Mouse (Mus musculus) CH12.LX (cell line): ENCODE results near the gene Gm8693. TPM values are rescaled to one million over a fixed set of nuclear protein-coding genes. Genes with fewer than 3 reads are reported as not detected.
"Not testable (repeated sequence)": the region's sequence is repeated elsewhere in the genome, so short reads cannot be mapped to it uniquely, and the experiment has no call there.

ENCODE experiments used
- DNase-seq: peaks from one replicate; pipeline ENCODE4 v3.0.0-alpha.2; 2013; ENCODE audit errors: extremely low read depth
- H3K27ac ChIP-seq: 2 replicates; pipeline ENCODE4 v1.5.1; 2012; ENCODE audit warnings: low read depth, mild to moderate bottlenecking, control low read depth, moderate library complexity; ENCODE audit not compliant: insufficient read depth
- H3K27me3 ChIP-seq: replicated peaks from 2 replicates; pipeline ENCODE3; 2012; ENCODE audit warnings: inconsistent platforms
- H3K36me3 ChIP-seq, 2 experiments: replicated peaks in 1 of 2; 2 replicates each; pipeline versions ENCODE3 to v1.6.1; 2012; ENCODE audit warnings: inconsistent platforms in 1 of 2, low read length in 1 of 2, mild to moderate bottlenecking in 1 of 2, mixed read lengths in 1 of 2, moderate library complexity in 1 of 2; ENCODE audit not compliant: control insufficient read depth in 1 of 2, insufficient read depth in 1 of 2
- H3K4me1 ChIP-seq, 2 experiments: 2 replicates each; pipeline ENCODE4 v1.6.1; 2012; ENCODE audit warnings: inconsistent platforms in 1 of 2, moderate library complexity in 1 of 2; ENCODE audit not compliant: insufficient read depth in 2 of 2, control insufficient read depth in 1 of 2
- H3K4me2 ChIP-seq: 2 replicates; pipeline ENCODE4 v1.6.1; 2012; ENCODE audit warnings: low read depth, mild to moderate bottlenecking, control low read depth; ENCODE audit not compliant: poor library complexity, insufficient read depth, severe bottlenecking
- H3K4me3 ChIP-seq, 3 experiments: fragments of 150-350 bp in 1 of 3; sonication (generic) in 1 of 3; replicated peaks in 1 of 3; 2 replicates each; pipeline versions ENCODE3 to v1.5.1; 2011 to 2012; ENCODE audit warnings: low read depth in 2 of 3, low read length in 2 of 3, mild to moderate bottlenecking in 2 of 3, moderate library complexity in 2 of 3, control low read depth in 1 of 3, improper control_type of control experiment in 1 of 3, inconsistent platforms in 1 of 3, mixed read lengths in 1 of 3; ENCODE audit not compliant: poor library complexity in 1 of 3
- H3K79me2 ChIP-seq: replicated peaks from 2 replicates; pipeline ENCODE4 v1.6.1; 2012; ENCODE audit warnings: mild to moderate bottlenecking, moderate library complexity; ENCODE audit not compliant: control insufficient read depth, poor library complexity, insufficient read depth, severe bottlenecking; ENCODE audit errors: extremely low read depth
- H3K9ac ChIP-seq: 2 replicates; pipeline ENCODE4 v1.6.1; 2012; ENCODE audit warnings: low read depth, mild to moderate bottlenecking, control low read depth, moderate library complexity; ENCODE audit not compliant: insufficient read depth
- H3K9me3 ChIP-seq: replicated peaks from 2 replicates; pipeline ENCODE3; 2012; ENCODE audit warnings: low read length, inconsistent platforms, mixed read lengths
- dilution Hi-C: fragments of 300-500 bp; cut with MboI; formaldehyde crosslinking; loops from 2 replicates; pipeline ENCODE4 v1.14.3; 2020; ENCODE audit warnings: low sequenced_read_pairs; ENCODE audit not compliant: extremely low pct_unique_long_range_greater_than_20kb, extremely low pct_ligation_motif_present
- in situ Hi-C: fragments of 300-500 bp; cut with MboI; formaldehyde crosslinking; loops from 3 replicates; pipeline ENCODE4 v1.14.3; 2019; ENCODE audit warnings: low sequenced_read_pairs, low pct_ligation_motif_present, low pct_unique_long_range_greater_than_20kb, mixed read lengths
- polyA plus RNA-seq: library from polyadenylated mRNA; unstranded; fragments of >175 nt; gene quantifications from 2 replicates; pipeline ENCODE4 v1.2.1, GENCODE M21; 2012; ENCODE audit warnings: low read depth; ENCODE audit not compliant: insufficient read length
- total RNA-seq, 2 experiments: library from RNA; depleted of rRNA; stranded (reverse); fragments of 300-350 nt in 1 of 2; fragments of >200 nt in 1 of 2; gene quantifications; 2 replicates each; pipeline ENCODE4 v1.2.3; 2012 to 2014

The Gm8693 gene
- total RNA-seq (2012; rRNA removed): not detected in 2 replicates
- total RNA-seq (2014; rRNA removed): not detected in 2 replicates
- not detected in 2 replicates for polyA plus RNA-seq

DNA sequence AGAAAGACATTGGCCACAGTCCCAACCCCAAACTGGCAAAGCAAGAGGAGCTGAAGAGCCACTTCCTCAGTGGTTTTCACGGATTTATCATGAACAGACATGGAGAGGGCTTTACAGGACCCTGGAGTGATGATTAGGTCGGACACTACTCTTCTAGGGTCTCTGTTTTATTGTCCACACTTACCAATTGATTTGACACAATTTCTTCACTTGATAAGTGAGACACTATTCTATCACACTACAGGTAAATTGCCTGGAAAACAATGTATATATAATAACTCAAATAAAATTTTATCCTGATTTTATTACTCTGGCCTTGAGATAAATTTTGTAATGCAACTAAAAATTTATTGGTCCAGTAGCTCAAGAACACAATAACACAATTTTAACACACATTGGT lies at the start of gene Gm8693:
Gene Gm8693, minus strand, starts transcription at position 101 of the 400 bp plus-strand sequence.
- DNase-seq, H3K79me2 ChIP-seq, in situ Hi-C loops, H3K36me3 ChIP-seq, H3K4me2 ChIP-seq, H3K27me3 ChIP-seq, H3K9me3 ChIP-seq, dilution Hi-C loops, H3K4me3 ChIP-seq, H3K4me1 ChIP-seq, H3K9ac ChIP-seq, H3K27ac ChIP-seq: not testable (repeated sequence)

DNA sequence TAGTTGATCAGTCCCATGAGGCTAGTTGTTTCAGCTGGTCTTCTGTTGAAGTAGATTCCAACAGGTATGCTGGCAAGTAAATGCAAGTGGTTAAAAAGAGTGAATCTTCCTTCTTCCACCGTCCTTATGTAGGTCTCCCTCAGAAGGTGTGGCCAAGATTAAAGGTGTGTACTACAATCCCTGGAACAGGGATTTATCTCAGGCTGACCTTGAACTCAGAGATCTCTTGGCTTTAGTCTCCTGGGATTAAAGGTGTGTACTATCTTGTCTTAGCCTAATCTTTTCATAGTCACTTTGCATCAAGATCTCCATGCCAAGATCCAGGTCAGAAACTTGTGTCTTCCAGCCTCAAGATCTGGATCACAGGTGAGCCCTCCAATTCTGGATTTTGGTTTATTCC lies 27.5 kb upstream of the Gm8693 start, which contains the start of gene Gm4567:
Gene Gm4567, minus strand, starts transcription at position 101 of the 400 bp plus-strand sequence.
- dilution Hi-C loops, DNase-seq, H3K9ac ChIP-seq, H3K27me3 ChIP-seq, H3K4me3 ChIP-seq, H3K4me2 ChIP-seq, in situ Hi-C loops, H3K79me2 ChIP-seq, H3K36me3 ChIP-seq, H3K4me1 ChIP-seq, H3K27ac ChIP-seq, H3K9me3 ChIP-seq: not testable (repeated sequence)

- H3K27ac ChIP-seq, H3K4me2 ChIP-seq, H3K36me3 ChIP-seq, dilution Hi-C loops, H3K27me3 ChIP-seq, H3K4me1 ChIP-seq, in situ Hi-C loops, H3K79me2 ChIP-seq, DNase-seq, H3K9ac ChIP-seq, H3K4me3 ChIP-seq, H3K9me3 ChIP-seq: not testable (repeated sequence)
Observed at GRCm38 (mm10) chr7:22657718-22658117, 34.4 kb downstream of the Gm8693 start, which contains the start of gene Vmn1r155. Vmn1r155 (plus strand) TSS chr7:22658018.

Other genes starting within 250 kb of the Gm8693 start
- gene Gm10665, start 228.2 kb downstream of the Gm8693 start, total RNA-seq (2012; rRNA removed): not detected in 2 replicates
- gene Gm10665, start 228.2 kb downstream of the Gm8693 start, total RNA-seq (2014; rRNA removed): not detected in 2 replicates
- gene Gm10665, start 228.2 kb downstream of the Gm8693 start, polyA plus RNA-seq: not detected in 2 replicates
- not detected in 2 replicates for gene Vmn1r151, start 192.6 kb downstream of the Gm8693 start, total RNA-seq (2012; rRNA removed)
- gene Vmn1r151, start 192.6 kb downstream of the Gm8693 start, total RNA-seq (2014; rRNA removed): not detected in 2 replicates
- gene Vmn1r151, start 192.6 kb downstream of the Gm8693 start, polyA plus RNA-seq: not detected in 2 replicates
- gene Vmn1r152, start 169.3 kb downstream of the Gm8693 start, total RNA-seq (2012; rRNA removed): not detected in 2 replicates
- gene Vmn1r152, start 169.3 kb downstream of the Gm8693 start, total RNA-seq (2014; rRNA removed): not detected in 2 replicates
- gene Vmn1r152, start 169.3 kb downstream of the Gm8693 start, polyA plus RNA-seq: not detected in 2 replicates
- gene Gm8677, start 157.4 kb downstream of the Gm8693 start, total RNA-seq (2012; rRNA removed): not detected in 2 replicates
- gene Gm8677, start 157.4 kb downstream of the Gm8693 start, total RNA-seq (2014; rRNA removed): not detected in 2 replicates
- not detected in 2 replicates for gene Gm8677, start 157.4 kb downstream of the Gm8693 start, polyA plus RNA-seq
- not detected in 2 replicates for gene Gm4201, start 127.0 kb downstream of the Gm8693 start, total RNA-seq (2012; rRNA removed)
- gene Gm4201, start 127.0 kb downstream of the Gm8693 start, total RNA-seq (2014; rRNA removed): not detected in 2 replicates
- gene Gm4201, start 127.0 kb downstream of the Gm8693 start, polyA plus RNA-seq: not detected in 2 replicates
- gene Gm4565, start 104.2 kb downstream of the Gm8693 start, total RNA-seq (2012; rRNA removed): not detected in 2 replicates
- not detected in 2 replicates for gene Gm4565, start 104.2 kb downstream of the Gm8693 start, total RNA-seq (2014; rRNA removed)
- gene Gm4565, start 104.2 kb downstream of the Gm8693 start, polyA plus RNA-seq: not detected in 2 replicates
- not detected in 2 replicates for gene Vmn1r155, start 34.3 kb downstream of the Gm8693 start, total RNA-seq (2012; rRNA removed)
- gene Vmn1r155, start 34.3 kb downstream of the Gm8693 start, total RNA-seq (2014; rRNA removed): not detected in 2 replicates
- gene Vmn1r155, start 34.3 kb downstream of the Gm8693 start, polyA plus RNA-seq: not detected in 2 replicates
- not detected in 2 replicates for gene Gm4567, start 27.4 kb upstream of the Gm8693 start, total RNA-seq (2012; rRNA removed)
- gene Gm4567, start 27.4 kb upstream of the Gm8693 start, total RNA-seq (2014; rRNA removed): not detected in 2 replicates
- gene Gm4567, start 27.4 kb upstream of the Gm8693 start, polyA plus RNA-seq: not detected in 2 replicates
- not detected in 2 replicates for gene Vmn1r157, start 69.4 kb upstream of the Gm8693 start, total RNA-seq (2012; rRNA removed)
- gene Vmn1r157, start 69.4 kb upstream of the Gm8693 start, total RNA-seq (2014; rRNA removed): not detected in 2 replicates
- not detected in 2 replicates for gene Vmn1r157, start 69.4 kb upstream of the Gm8693 start, polyA plus RNA-seq
- gene Vmn1r158, start 98.5 kb upstream of the Gm8693 start, total RNA-seq (2012; rRNA removed): not detected in 2 replicates
- gene Vmn1r158, start 98.5 kb upstream of the Gm8693 start, total RNA-seq (2014; rRNA removed): not detected in 2 replicates
- gene Vmn1r158, start 98.5 kb upstream of the Gm8693 start, polyA plus RNA-seq: not detected in 2 replicates
- not detected in 2 replicates for gene Vmn1r159, start 151.3 kb upstream of the Gm8693 start, total RNA-seq (2012; rRNA removed)
- gene Vmn1r159, start 151.3 kb upstream of the Gm8693 start, total RNA-seq (2014; rRNA removed): not detected in 2 replicates
- gene Vmn1r159, start 151.3 kb upstream of the Gm8693 start, polyA plus RNA-seq: not detected in 2 replicates
- gene Vmn1r160, start 178.9 kb upstream of the Gm8693 start, total RNA-seq (2012; rRNA removed): not detected in 2 replicates
- gene Vmn1r160, start 178.9 kb upstream of the Gm8693 start, total RNA-seq (2014; rRNA removed): not detected in 2 replicates
- gene Vmn1r160, start 178.9 kb upstream of the Gm8693 start, polyA plus RNA-seq: not detected in 2 replicates